Mouse (Mus musculus) heart, postnatal 0 days (tissue): ENCODE measurements around the gene Polr2g.

Source experiments
- CTCF ChIP-seq: IDR thresholded peaks from 2 replicates; pipeline ENCODE4 v1.5.1; 2016; ENCODE audit warnings: antibody characterized with exemption, control low read depth, low read depth
- EP300 ChIP-seq: IDR thresholded peaks from 2 replicates; pipeline ENCODE4 v1.6.1; 2016; ENCODE audit warnings: antibody characterized with exemption, low read depth

DNA sequence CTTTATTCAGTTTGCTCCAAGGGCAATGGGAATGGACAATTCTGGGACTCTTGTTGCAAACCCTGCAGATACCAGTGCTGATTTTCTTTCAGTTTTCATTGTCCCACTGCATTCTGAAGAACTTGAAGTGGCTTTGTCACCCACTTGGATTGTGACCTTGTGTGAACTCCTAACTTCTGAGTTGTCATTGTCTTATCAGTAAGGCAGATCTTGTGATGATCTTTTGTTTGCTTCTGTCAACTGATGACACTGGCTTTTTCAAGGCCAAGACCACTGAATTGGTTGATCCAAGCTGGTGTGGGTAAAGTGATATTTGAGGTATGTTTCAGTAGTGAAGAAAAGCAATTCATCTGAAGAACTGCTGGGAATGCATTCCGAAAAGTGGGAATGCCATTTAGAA lies 53.0 kb downstream of the Polr2g start:
- TF ChIP-seq CTCF (no peak), EP300 (no peak)
